Mouse (Mus musculus): ENCODE results near the gene Spaca9. TPM values are rescaled to one million over a fixed set of nuclear protein-coding genes. Genes with fewer than 3 reads are reported as not detected.

Gene Spaca9
- polyA plus RNA-seq, 1 experiment from 2014 or later, result 1.5 TPM

DNA sequence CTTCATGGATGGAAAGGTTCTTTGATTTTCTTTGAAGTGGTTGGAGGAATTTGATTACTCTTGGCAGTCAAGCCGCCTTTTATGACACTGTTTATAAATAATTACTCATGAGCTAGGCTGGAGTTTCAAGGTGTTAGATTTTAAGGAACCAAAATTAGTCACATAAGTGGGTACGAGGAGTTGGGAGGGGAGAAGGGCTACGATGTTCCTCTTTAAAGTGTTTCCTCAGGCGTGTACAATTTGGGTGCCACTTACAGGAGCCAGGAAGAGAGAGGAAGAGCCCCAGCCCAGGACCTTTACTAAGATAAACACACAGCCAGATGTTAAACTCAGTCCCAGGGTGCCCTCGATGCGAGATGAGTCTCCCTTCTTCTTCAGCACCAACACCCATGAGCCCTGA, 7.3 kb upstream of the Spaca9 start:
- Histone ChIP-seq H3K36me3 (no peaks in the 10 kb centered on the region), H3K9ac (replicated peaks) (no peak overlapping the region), H3K9me3 (replicated peaks) (no peaks in the 10 kb centered on the region), H3K4me3 (replicated peaks) (no peak overlapping the region), H3K27me3 (replicated peaks) (no peaks in the 10 kb centered on the region), H3K4me1 (no peaks in the 10 kb centered on the region), H3K27ac (replicated peaks) (no peak overlapping the region), H3K4me2 (no peak overlapping the region)
- 69% methylated on average over 6 of the region's 6 CpGs for WGBS
- no peak for ATAC-seq (ENCODE audit: low FRiP score)

- H3K4me2 ChIP-seq, result no peak overlapping the region
These were observed 6.6 kb upstream of the Spaca9 start for GRCm38 (mm10) chr2:28706106-28706636.

GRCm38 (mm10) chr2:28701646-28702262, 2.2 kb upstream of the Spaca9 start:
- no peak for ATAC-seq (ENCODE audit: low FRiP score)
- H3K4me3 ChIP-seq (replicated peaks), result no peak overlapping the region
- 67% methylated on average over 8 of the region's 8 CpGs for WGBS
- no peak overlapping the region for H3K4me2 ChIP-seq
- no peaks in the 10 kb centered on the region for H3K36me3 ChIP-seq
- no peak overlapping the region for H3K9ac ChIP-seq (replicated peaks)
- peaks cover 12% of the 10 kb centered on the region for H3K4me1 ChIP-seq
- no peak overlapping the region for H3K27ac ChIP-seq (replicated peaks)
- no peaks in the 10 kb centered on the region for H3K27me3 ChIP-seq (replicated peaks)
- no peaks in the 10 kb centered on the region for H3K9me3 ChIP-seq (replicated peaks)

More at GRCm38 (mm10) chr2:28706106-28706636, 6.6 kb upstream of the Spaca9 start:
- Histone ChIP-seq H3K4me1 (no peaks in the 10 kb centered on the region), H3K4me3 (replicated peaks) (no peak overlapping the region), H3K9me3 (replicated peaks) (no peaks in the 10 kb centered on the region), H3K9ac (replicated peaks) (no peak overlapping the region), H3K27ac (replicated peaks) (no peak overlapping the region), H3K36me3 (no peaks in the 10 kb centered on the region), H3K27me3 (replicated peaks) (no peaks in the 10 kb centered on the region)
- WGBS, result 57% methylated on average over 8 of the region's 8 CpGs
- no peak for ATAC-seq (ENCODE audit: low FRiP score)

DNA sequence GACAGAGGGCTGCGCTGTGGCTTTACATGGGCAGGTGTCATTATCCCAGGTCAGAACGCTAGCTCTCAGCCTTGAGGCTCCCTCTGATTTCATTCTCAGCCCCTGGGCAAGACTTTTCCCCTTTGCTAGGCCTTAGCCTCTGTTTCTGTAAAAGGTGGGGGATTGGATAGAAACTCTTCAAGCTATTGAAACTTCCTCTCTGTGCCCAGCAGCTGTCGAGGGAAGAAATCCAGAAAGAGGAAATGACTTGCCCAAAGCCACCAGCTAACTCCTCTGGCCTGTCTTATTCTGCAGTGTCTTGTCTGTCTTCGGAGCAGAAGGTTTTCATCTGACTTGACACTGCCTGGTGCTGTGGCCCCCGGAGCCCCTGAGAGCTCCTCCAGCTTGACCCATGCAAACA, 961 bp downstream of the Spaca9 start:
- H3K27ac ChIP-seq (replicated peaks), result no peak overlapping the region
- no peak overlapping the region for H3K4me3 ChIP-seq (replicated peaks)
- H3K4me2 ChIP-seq, result no peak overlapping the region
- no peaks in the 10 kb centered on the region for H3K27me3 ChIP-seq (replicated peaks)
- H3K9ac ChIP-seq (replicated peaks), result no peak overlapping the region
- peaks cover 12% of the 10 kb centered on the region for H3K4me1 ChIP-seq
- ATAC-seq (ENCODE audit: low FRiP score), result no peak
- no peaks in the 10 kb centered on the region for H3K36me3 ChIP-seq
- WGBS, result 87% methylated on average over 5 of the region's 5 CpGs
- H3K9me3 ChIP-seq (replicated peaks), result no peaks in the 10 kb centered on the region

DNA sequence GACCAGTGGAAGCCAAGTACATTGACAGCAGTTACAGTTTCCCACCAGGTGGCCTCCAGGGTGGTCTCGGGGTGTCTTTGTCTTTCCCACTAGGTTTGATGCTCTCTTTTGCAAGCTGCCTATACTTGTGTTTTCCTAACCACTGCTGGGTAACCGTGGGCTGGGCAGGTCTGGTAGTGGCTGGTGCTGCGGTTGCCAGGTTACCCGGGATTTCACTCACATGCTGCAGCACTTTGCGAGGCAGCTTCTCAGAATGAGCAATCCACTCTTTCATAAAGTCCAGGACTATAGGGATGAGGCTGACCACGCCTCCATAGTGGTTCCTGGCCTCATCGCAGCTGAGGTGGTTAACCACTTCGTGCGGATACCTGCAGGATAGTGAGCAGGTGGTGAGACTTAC, 6.8 kb downstream of the Spaca9 start:
- ATAC-seq (ENCODE audit: low FRiP score), result no peak
- Histone ChIP-seq H3K27ac (replicated peaks) (no peak overlapping the region), H3K9ac (replicated peaks) (no peak overlapping the region), H3K9me3 (replicated peaks) (no peaks in the 10 kb centered on the region), H3K4me2 (no peak overlapping the region), H3K36me3 (peaks cover 11% of the 10 kb centered on the region), H3K4me3 (replicated peaks) (no peak overlapping the region), H3K27me3 (replicated peaks) (no peaks in the 10 kb centered on the region), H3K4me1 (no peaks in the 10 kb centered on the region)
- 71% methylated on average over 9 of the region's 9 CpGs for WGBS

- Histone ChIP-seq H3K9me3 (replicated peaks) (no peaks in the 10 kb centered on the region), H3K9ac (replicated peaks) (no peak overlapping the region), H3K36me3 (peaks cover 54% of the 10 kb centered on the region), H3K27ac (replicated peaks) (no peak overlapping the region), H3K4me1 (no peaks in the 10 kb centered on the region), H3K4me2 (no peak overlapping the region), H3K27me3 (replicated peaks) (no peaks in the 10 kb centered on the region), H3K4me3 (replicated peaks) (no peak overlapping the region)
- ATAC-seq (ENCODE audit: low FRiP score), result no peak
- WGBS, result 45% methylated on average over 3 of the region's 3 CpGs
These were observed 11.1 kb downstream of the Spaca9 start for GRCm38 (mm10) chr2:28688431-28688830.

GRCm38 (mm10) chr2:28685895-28686294, 13.6 kb downstream of the Spaca9 start:
- Histone ChIP-seq H3K4me1 (no peaks in the 10 kb centered on the region), H3K4me2 (no peak overlapping the region), H3K27ac (replicated peaks) (no peak overlapping the region), H3K9me3 (replicated peaks) (no peaks in the 10 kb centered on the region), H3K36me3 (peaks cover 79% of the 10 kb centered on the region), H3K4me3 (replicated peaks) (no peak overlapping the region), H3K27me3 (replicated peaks) (no peaks in the 10 kb centered on the region), H3K9ac (replicated peaks) (no peak overlapping the region)
- 93% methylated on average over 7 of the region's 7 CpGs for WGBS
- ATAC-seq (ENCODE audit: low FRiP score), result no peak

DNA sequence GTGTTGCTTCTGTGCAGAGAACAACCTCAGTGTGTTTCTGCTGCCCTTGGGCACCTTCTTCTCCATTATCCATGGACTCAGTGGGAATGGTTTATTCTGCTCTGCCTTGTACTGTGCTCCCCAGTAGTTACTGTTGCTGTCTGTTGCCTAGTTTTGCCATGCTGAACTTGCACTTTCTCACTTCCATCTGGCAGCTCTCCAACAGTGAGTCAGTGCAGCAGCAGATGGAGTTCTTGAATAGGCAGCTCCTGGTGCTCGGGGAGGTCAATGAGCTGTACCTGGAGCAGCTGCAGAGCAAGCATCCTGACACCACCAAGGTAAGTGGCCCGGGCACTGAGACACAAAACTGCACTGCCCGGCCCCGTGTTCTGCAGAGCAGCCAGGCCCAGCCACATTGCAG, 17.8 kb downstream of the Spaca9 start:
- H3K4me2 ChIP-seq, result no peak overlapping the region
- no peak overlapping the region for H3K9ac ChIP-seq (replicated peaks)
- no peak overlapping the region for H3K4me3 ChIP-seq (replicated peaks)
- no peak overlapping the region for H3K27ac ChIP-seq (replicated peaks)
- no peaks in the 10 kb centered on the region for H3K9me3 ChIP-seq (replicated peaks)
- no peak for ATAC-seq (ENCODE audit: low FRiP score)
- H3K27me3 ChIP-seq (replicated peaks), result no peaks in the 10 kb centered on the region
- peaks cover 96% of the 10 kb centered on the region for H3K36me3 ChIP-seq
- WGBS, result 89% methylated on average over 4 of the region's 4 CpGs
- H3K4me1 ChIP-seq, result no peaks in the 10 kb centered on the region

DNA sequence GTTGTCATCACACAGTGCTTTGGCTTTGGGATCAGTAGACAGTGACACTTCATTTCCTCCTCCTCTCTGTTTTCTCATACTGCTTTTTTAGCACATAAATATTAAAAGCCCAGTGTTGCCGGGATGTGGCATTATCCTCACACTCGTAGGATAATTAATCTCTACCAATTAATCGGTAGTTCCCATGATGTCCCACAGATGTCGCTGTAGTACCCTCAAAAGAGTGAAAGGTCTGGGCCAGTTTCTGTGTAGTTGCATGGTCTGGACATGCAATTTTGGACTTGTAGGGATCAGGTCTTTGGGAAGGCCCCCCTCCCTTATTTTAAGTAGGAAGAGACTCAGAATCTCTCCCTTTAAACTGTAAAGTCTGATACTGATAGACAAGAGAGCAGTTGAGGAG, 18.8 kb downstream of the Spaca9 start:
- H3K9me3 ChIP-seq (replicated peaks), result no peaks in the 10 kb centered on the region
- 24% methylated on average over 4 of the region's 4 CpGs for WGBS
- no peak for ATAC-seq (ENCODE audit: low FRiP score)

DNA sequence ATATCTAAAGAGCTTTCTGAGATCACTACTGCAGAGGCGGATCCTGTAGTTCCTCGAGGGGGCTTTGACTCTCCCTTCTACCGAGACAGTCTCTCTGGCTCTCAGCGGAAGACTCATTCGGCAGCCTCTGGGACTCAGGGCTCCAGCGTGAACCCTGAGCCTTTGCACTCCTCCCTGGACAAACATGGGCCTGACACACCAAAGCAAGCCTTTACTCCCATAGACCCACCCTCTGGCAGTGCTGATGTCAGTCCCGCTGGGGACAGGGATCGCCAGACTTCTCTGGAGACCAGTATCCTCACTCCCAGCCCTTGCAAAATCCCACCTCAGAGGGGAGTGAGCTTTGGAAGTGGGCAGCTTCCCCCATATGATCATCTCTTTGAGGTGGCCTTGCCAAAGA, 23.5 kb downstream of the Spaca9 start:
- WGBS, result 94% methylated on average over 8 of the region's 8 CpGs
- H3K9me3 ChIP-seq (replicated peaks), result no peaks in the 10 kb centered on the region
- no peak overlapping the region for H3K4me2 ChIP-seq
- no peak overlapping the region for H3K9ac ChIP-seq (replicated peaks)
- H3K27me3 ChIP-seq (replicated peaks), result no peaks in the 10 kb centered on the region
- no peak overlapping the region for H3K4me3 ChIP-seq (replicated peaks)
- no peaks in the 10 kb centered on the region for H3K4me1 ChIP-seq
- ATAC-seq (ENCODE audit: low FRiP score), result no peak
- peaks cover 92% of the 10 kb centered on the region for H3K36me3 ChIP-seq
- no peak overlapping the region for H3K27ac ChIP-seq (replicated peaks)

More for the DNA sequence above, 18.8 kb downstream of the Spaca9 start:
- Histone ChIP-seq H3K4me1 (no peaks in the 10 kb centered on the region), H3K27me3 (replicated peaks) (no peaks in the 10 kb centered on the region), H3K9ac (replicated peaks) (no peak overlapping the region), H3K36me3 (peaks cover 96% of the 10 kb centered on the region), H3K4me3 (replicated peaks) (no peak overlapping the region), H3K27ac (replicated peaks) (no peak overlapping the region), H3K4me2 (no peak overlapping the region)

DNA sequence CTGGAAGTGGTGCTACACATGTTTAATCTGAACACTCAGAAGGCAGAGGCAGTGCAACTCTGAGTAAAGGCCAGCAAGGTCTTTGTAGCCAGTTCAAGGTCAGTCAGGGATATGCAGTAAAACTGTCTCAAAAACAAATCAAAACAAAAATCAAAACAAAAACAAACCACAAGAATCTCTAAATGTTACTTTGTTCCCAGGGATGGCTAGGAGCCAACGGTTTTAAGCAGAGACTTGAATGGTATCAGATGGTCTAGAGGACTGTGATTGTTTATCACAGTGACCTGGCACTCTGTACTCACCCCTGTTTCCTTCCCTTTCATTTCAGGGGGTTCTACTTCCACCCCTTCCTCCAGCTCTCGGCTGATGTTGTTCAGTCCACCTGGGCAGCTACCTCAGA, 28.1 kb downstream of the Spaca9 start:
- H3K4me1 ChIP-seq, result no peaks in the 10 kb centered on the region
- WGBS, result 85% methylated on average over 2 of the region's 2 CpGs
- no peak overlapping the region for H3K27ac ChIP-seq (replicated peaks)
- H3K9ac ChIP-seq (replicated peaks), result no peak overlapping the region
- no peak overlapping the region for H3K4me3 ChIP-seq (replicated peaks)
- H3K9me3 ChIP-seq (replicated peaks), result no peaks in the 10 kb centered on the region
- ATAC-seq (ENCODE audit: low FRiP score), result no peak
- H3K36me3 ChIP-seq, result peaks cover 95% of the 10 kb centered on the region
- no peak overlapping the region for H3K4me2 ChIP-seq
- H3K27me3 ChIP-seq (replicated peaks), result no peaks in the 10 kb centered on the region

- Histone ChIP-seq H3K4me2 (no peak overlapping the region), H3K4me1 (no peaks in the 10 kb centered on the region), H3K4me3 (replicated peaks) (no peak overlapping the region), H3K9ac (replicated peaks) (no peak overlapping the region), H3K27me3 (replicated peaks) (no peaks in the 10 kb centered on the region), H3K27ac (replicated peaks) (no peak overlapping the region), H3K9me3 (replicated peaks) (no peaks in the 10 kb centered on the region), H3K36me3 (peaks cover 96% of the 10 kb centered on the region)
- no peak for ATAC-seq (ENCODE audit: low FRiP score)
- WGBS, result 63% methylated on average over 3 of the region's 3 CpGs
These were observed 33.7 kb downstream of the Spaca9 start for GRCm38 (mm10) chr2:28665818-28666217.
